Mouse (Mus musculus): ENCODE results near the gene Prpf39. TPM values are rescaled to one million over a fixed set of nuclear protein-coding genes. Genes with fewer than 3 reads are reported as not detected.

Gene Prpf39
- polyA plus RNA-seq, 1 experiment from 2014 or later: 27.9 TPM

DNA sequence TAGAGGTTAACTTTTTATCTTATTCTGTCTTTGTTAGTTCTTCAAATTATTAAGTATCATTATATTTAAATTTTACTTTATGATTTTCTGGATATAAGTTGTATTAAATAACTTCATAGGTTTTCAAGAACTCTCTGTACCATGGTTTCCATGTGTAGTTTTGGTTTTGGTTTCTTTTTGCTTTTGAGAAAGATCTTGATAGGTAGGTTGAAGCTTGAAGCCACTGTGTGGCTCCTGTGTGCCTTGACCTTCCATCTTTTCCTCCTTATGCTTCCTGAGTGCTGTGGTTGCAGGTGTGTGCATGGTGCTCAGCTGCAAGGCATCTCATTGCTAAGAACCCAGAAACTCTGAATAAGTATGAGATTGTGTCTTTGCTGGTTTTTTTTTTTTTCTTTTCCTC is 12.7 kb downstream of the Prpf39 start:
- 0 out of 2 replicates have a peak, but pooled peaks cover 3% of the 10 kb centered on the region for H3K36me3 ChIP-seq (ENCODE audit: insufficient read depth, low read length)
- H3K4me1 ChIP-seq (ENCODE audit: insufficient read depth, low read depth, low read length): no peaks in the 10 kb centered on the region
- H3K27me3 ChIP-seq (replicated peaks; ENCODE audit: insufficient read depth, low read length): no peaks in the 10 kb centered on the region
- no peak overlapping the region for H3K27ac ChIP-seq (ENCODE audit: low read length)
- no peak overlapping the region for H3K4me2 ChIP-seq (replicated peaks; ENCODE audit: low read depth, low read length)
- no peaks in the 10 kb centered on the region for H3K9me3 ChIP-seq (ENCODE audit: low read length)
- no peak overlapping the region for H3K4me3 ChIP-seq (ENCODE audit: low read depth, low read length)
- ATAC-seq (no peak), DNase-seq (ENCODE audit: low spot score) (no peak)
- H3K9ac ChIP-seq (replicated peaks; ENCODE audit: low read depth): no peak overlapping the region
- TF ChIP-seq CTCF (IDR thresholded peaks at IDR 0.05) (no peak), EP300 (IDR thresholded peaks at IDR 0.05) (no peak)

DNA sequence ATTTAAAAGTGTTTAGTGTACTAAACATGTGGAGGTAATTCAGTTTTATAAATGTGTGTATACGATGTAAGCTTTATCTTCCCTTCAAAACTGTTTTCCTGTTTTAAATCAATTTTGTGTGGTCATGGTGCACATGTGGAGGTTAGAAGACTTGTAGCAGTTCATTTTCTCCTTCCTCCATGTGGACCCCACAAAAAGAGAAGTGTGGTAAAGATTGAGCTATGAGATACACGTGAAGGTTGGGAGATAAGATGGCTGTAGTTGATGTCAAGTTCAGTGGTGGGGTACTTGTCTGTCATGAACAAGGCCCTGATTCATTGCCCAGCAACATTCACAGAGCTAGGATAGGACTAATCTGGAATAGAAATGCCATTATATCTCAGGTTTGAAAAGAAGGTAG is 22.1 kb downstream of the Prpf39 start:
- ATAC-seq (no peak), DNase-seq (ENCODE audit: low spot score) (no peak)
- H3K4me1 ChIP-seq (ENCODE audit: insufficient read depth, low read depth, low read length): no peaks in the 10 kb centered on the region
- TF ChIP-seq CTCF (IDR thresholded peaks at IDR 0.05): no peak
- no peak for TF ChIP-seq EP300 (IDR thresholded peaks at IDR 0.05)
- no peak overlapping the region for H3K9ac ChIP-seq (replicated peaks; ENCODE audit: low read depth)
- H3K4me3 ChIP-seq (ENCODE audit: low read depth, low read length): no peak overlapping the region
- H3K36me3 ChIP-seq (ENCODE audit: insufficient read depth, low read length): peaks cover 23% of the 10 kb centered on the region; the same call in 1 of the 2 replicates
- no peak overlapping the region for H3K27ac ChIP-seq (ENCODE audit: low read length)
- 77% methylated on average over 2 of the region's 2 CpGs for WGBS
- no peak overlapping the region for H3K4me2 ChIP-seq (replicated peaks; ENCODE audit: low read depth, low read length)
- no peaks in the 10 kb centered on the region for H3K9me3 ChIP-seq (ENCODE audit: low read length)
- no peaks in the 10 kb centered on the region for H3K27me3 ChIP-seq (replicated peaks; ENCODE audit: insufficient read depth, low read length)

DNA sequence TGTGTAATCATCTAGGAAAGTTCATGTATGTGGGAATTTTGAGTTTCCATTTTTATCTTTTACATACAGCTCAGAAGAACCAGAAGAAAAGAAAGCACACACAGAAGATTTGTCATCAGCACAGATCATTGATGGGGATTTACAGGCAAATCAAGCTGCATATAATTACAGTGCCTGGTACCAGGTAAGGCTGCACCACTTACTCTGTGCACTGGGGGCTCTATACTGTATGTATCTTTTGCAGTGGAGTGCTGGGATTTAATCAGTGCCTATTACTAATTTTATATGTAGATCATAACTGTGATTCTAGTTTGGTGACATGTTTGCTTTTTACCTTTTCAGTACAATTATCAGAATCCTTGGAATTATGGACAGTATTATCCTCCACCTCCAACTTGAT is 24.9 kb downstream of the Prpf39 start:
- Histone ChIP-seq H3K4me2 (replicated peaks; ENCODE audit: low read depth, low read length) (no peak overlapping the region), H3K27me3 (replicated peaks; ENCODE audit: insufficient read depth, low read length) (no peaks in the 10 kb centered on the region), H3K36me3 (ENCODE audit: insufficient read depth, low read length) (peaks cover 21% of the 10 kb centered on the region)

GRCm38 (mm10) chr12:65065241-65065640 is 29.1 kb downstream of the Prpf39 start:
- Histone ChIP-seq H3K4me2 (replicated peaks; ENCODE audit: low read depth, low read length) (no peak overlapping the region), H3K27me3 (replicated peaks; ENCODE audit: insufficient read depth, low read length) (no peaks in the 10 kb centered on the region), H3K9ac (replicated peaks; ENCODE audit: low read depth) (no peak overlapping the region), H3K4me1 (ENCODE audit: insufficient read depth, low read depth, low read length) (no peaks in the 10 kb centered on the region), H3K4me3 (ENCODE audit: low read depth, low read length) (no peak overlapping the region), H3K36me3 (ENCODE audit: insufficient read depth, low read length) (peaks cover 16% of the 10 kb centered on the region), H3K9me3 (ENCODE audit: low read length) (no peaks in the 10 kb centered on the region), H3K27ac (ENCODE audit: low read length) (no peak overlapping the region)
- peak; percentile 5 for DNase-seq (ENCODE audit: low spot score)
- ATAC-seq: no peak
- 45% methylated on average over 2 of the region's 2 CpGs for WGBS
- TF ChIP-seq EP300 (IDR thresholded peaks at IDR 0.05): no peak

More for the DNA sequence above, 24.9 kb downstream of the Prpf39 start:
- Histone ChIP-seq H3K4me3 (ENCODE audit: low read depth, low read length) (no peak overlapping the region), H3K9me3 (ENCODE audit: low read length) (no peaks in the 10 kb centered on the region), H3K27ac (ENCODE audit: low read length) (no peak overlapping the region), H3K9ac (replicated peaks; ENCODE audit: low read depth) (no peak overlapping the region), H3K4me1 (ENCODE audit: insufficient read depth, low read depth, low read length) (no peaks in the 10 kb centered on the region)
- no peak for DNase-seq (ENCODE audit: low spot score)
- no peak for TF ChIP-seq CTCF (IDR thresholded peaks at IDR 0.05)
- TF ChIP-seq EP300 (IDR thresholded peaks at IDR 0.05): no peak
- no peak for ATAC-seq

GRCm38 (mm10) chr12:65066234-65066633 is 30.1 kb downstream of the Prpf39 start:
- Histone ChIP-seq H3K4me1 (ENCODE audit: insufficient read depth, low read depth, low read length) (no peaks in the 10 kb centered on the region), H3K27ac (ENCODE audit: low read length) (no peak overlapping the region), H3K27me3 (replicated peaks; ENCODE audit: insufficient read depth, low read length) (no peaks in the 10 kb centered on the region), H3K9me3 (ENCODE audit: low read length) (no peaks in the 10 kb centered on the region), H3K36me3 (ENCODE audit: insufficient read depth, low read length) (peaks cover 8% of the 10 kb centered on the region), H3K4me3 (ENCODE audit: low read depth, low read length) (no peak overlapping the region), H3K9ac (replicated peaks; ENCODE audit: low read depth) (no peak overlapping the region), H3K4me2 (replicated peaks; ENCODE audit: low read depth, low read length) (no peak overlapping the region)
- ATAC-seq (no peak), DNase-seq (ENCODE audit: low spot score) (no peak)
- TF ChIP-seq CTCF (IDR thresholded peaks at IDR 0.05) (no peak), EP300 (IDR thresholded peaks at IDR 0.05) (no peak)
- 45% methylated on average over 3 of the region's 3 CpGs for WGBS

DNA sequence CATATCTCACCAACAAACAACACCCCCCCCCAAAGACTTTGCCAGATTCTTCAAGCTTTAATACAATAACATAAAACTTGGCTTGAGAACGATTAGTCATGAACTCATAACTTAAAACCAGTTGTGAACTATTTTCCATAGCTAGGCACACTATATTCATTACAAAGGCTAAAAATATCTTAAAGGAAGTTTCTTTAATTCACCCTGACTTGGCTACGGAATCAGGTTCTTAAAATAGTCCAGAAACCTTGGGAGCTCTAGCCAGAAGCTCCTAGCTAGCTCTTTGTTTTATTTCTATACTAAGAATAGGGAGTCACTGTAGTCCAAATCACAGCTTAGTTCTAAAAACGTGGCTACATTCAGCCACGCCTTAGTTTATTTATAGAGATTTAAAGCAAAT is 32.3 kb downstream of the Prpf39 start:
- Histone ChIP-seq H3K4me2 (replicated peaks; ENCODE audit: low read depth, low read length) (no peak overlapping the region), H3K27me3 (replicated peaks; ENCODE audit: insufficient read depth, low read length) (no peaks in the 10 kb centered on the region), H3K27ac (ENCODE audit: low read length) (no peak overlapping the region), H3K36me3 (ENCODE audit: insufficient read depth, low read length) (peaks cover 6% of the 10 kb centered on the region), H3K4me3 (ENCODE audit: low read depth, low read length) (no peak overlapping the region), H3K9me3 (ENCODE audit: low read length) (no peaks in the 10 kb centered on the region), H3K9ac (replicated peaks; ENCODE audit: low read depth) (no peak overlapping the region), H3K4me1 (ENCODE audit: insufficient read depth, low read depth, low read length) (no peaks in the 10 kb centered on the region)
- WGBS: 45% methylated on average over 4 of the region's 4 CpGs
- TF ChIP-seq EP300 (IDR thresholded peaks at IDR 0.05) (no peak), CTCF (IDR thresholded peaks at IDR 0.05) (no peak)
- DNase-seq (ENCODE audit: low spot score) (no peak), ATAC-seq (no peak)
